ENCODE assay signal across 19 mouse cellular contexts in genomic region chr15:94236726-94237125, GRCm38 (mm10).
DNase-seq lines count a peak whose midpoint lies in the region; ATAC-seq and TF ChIP-seq lines count a peak whose summit lies in the region.
"Had no signal": no experiment of that assay in that cellular context is flagged by ENCODE, and none has a peak within 500 bp of the region (broad histone marks: within the 10 kb centered on the region; RNA-seq: fewer than 3 reads in every experiment).

No protein-coding gene starts in this region.

- TF ChIP-seq EP300 in stomach, postnatal 0 days (optimal IDR thresholded peaks at IDR 0.05): no peak

- no peak for TF ChIP-seq CTCF in intestine, postnatal 0 days (IDR thresholded peaks at IDR 0.05; ENCODE audit: low read depth)
- no peak for TF ChIP-seq CTCF in lung, embryonic 14.5 days (IDR thresholded peaks at IDR 0.05; ENCODE audit: low read depth)
- TF ChIP-seq CTCF in stomach, postnatal 0 days (IDR thresholded peaks at IDR 0.05; ENCODE audit: low read depth): no peak

- H3K36me3 ChIP-seq in intestine, embryonic 14.5 days (ENCODE audit: control insufficient read depth, insufficient read depth, low read length): no peaks in the 10 kb centered on the region
- no peaks in the 10 kb centered on the region for H3K36me3 ChIP-seq in intestine, postnatal 0 days (ENCODE audit: control insufficient read depth, insufficient read depth)
- no peaks in the 10 kb centered on the region for H3K36me3 ChIP-seq in kidney, embryonic 15.5 days
- no peaks in the 10 kb centered on the region for H3K36me3 ChIP-seq in lung, embryonic 14.5 days (ENCODE audit: insufficient read depth)
- H3K36me3 ChIP-seq in stomach, postnatal 0 days (ENCODE audit: control insufficient read depth, insufficient read depth, low read length): no peaks in the 10 kb centered on the region
- H3K36me3 ChIP-seq: embryonic facial prominence, embryonic 10.5 days; heart, embryonic 15.5 days had no signal

- no peak overlapping the region for H3K9ac ChIP-seq in intestine, embryonic 14.5 days (ENCODE audit: low read length)
- H3K9ac ChIP-seq in intestine, postnatal 0 days (ENCODE audit: low read depth, low read length): no peak overlapping the region
- no peak overlapping the region for H3K9ac ChIP-seq in kidney, embryonic 15.5 days
- H3K9ac ChIP-seq in lung, embryonic 14.5 days: no peak overlapping the region
- no peak overlapping the region for H3K9ac ChIP-seq in stomach, postnatal 0 days (ENCODE audit: low read length)
- H3K9ac ChIP-seq: forebrain, embryonic 13.5 days; forebrain, postnatal 0 days; heart, embryonic 15.5 days had no signal

- H3K4me1 ChIP-seq in intestine, embryonic 14.5 days (replicated peaks; ENCODE audit: control insufficient read depth, insufficient read depth, low read length): peaks cover 16% of the 10 kb centered on the region; the same call in 1 of the 2 replicates
- 0 out of 2 replicates have a peak, but pooled peaks cover 3% of the 10 kb centered on the region for H3K4me1 ChIP-seq in intestine, postnatal 0 days (replicated peaks; ENCODE audit: control insufficient read depth, insufficient read depth, low read length)
- H3K4me1 ChIP-seq in kidney, embryonic 15.5 days: peaks cover 5% of the 10 kb centered on the region; the same call in 1 of the 2 replicates
- peaks cover 7% of the 10 kb centered on the region; the same call in 1 of the 2 replicates for H3K4me1 ChIP-seq in lung, embryonic 14.5 days (ENCODE audit: insufficient read depth)
- H3K4me1 ChIP-seq in stomach, postnatal 0 days (replicated peaks; ENCODE audit: control insufficient read depth, insufficient read depth): no peaks in the 10 kb centered on the region
- H3K4me1 ChIP-seq: embryonic facial prominence, embryonic 10.5 days; forebrain, embryonic 13.5 days; heart, embryonic 15.5 days had no signal

- no peak for ATAC-seq in intestine, embryonic 14.5 days (replicated peaks; ENCODE audit: low FRiP score, low TSS enrichment, low read depth)
- no peak for ATAC-seq in intestine, postnatal 0 days
- no peak for ATAC-seq in kidney, embryonic 15.5 days (replicated peaks; ENCODE audit: low FRiP score)
- no peak for ATAC-seq in lung, embryonic 14.5 days (ENCODE audit: insufficient read depth)
- ATAC-seq in stomach, postnatal 0 days (ENCODE audit: low FRiP score, low TSS enrichment): no peak
- no peak for ATAC-seq in activated CD4-positive, CD25-positive, alpha-beta regulatory T cell, adult 4 months
- ATAC-seq: forebrain, embryonic 13.5 days; forebrain, postnatal 0 days had no signal

- H3K27ac ChIP-seq in intestine, embryonic 14.5 days (ENCODE audit: low read depth): peak overlapping the region; percentile 33; the same call in 1 of the 2 replicates
- no peak overlapping the region for H3K27ac ChIP-seq in intestine, postnatal 0 days (ENCODE audit: low read depth, low read length)
- no peak overlapping the region for H3K27ac ChIP-seq in kidney, embryonic 15.5 days
- peak overlapping the region; percentile 26; the same call in 1 of the 2 replicates for H3K27ac ChIP-seq in lung, embryonic 14.5 days (ENCODE audit: low read depth)
- 0 out of 2 replicates have a peak overlapping the region, but pooled peaks have one; percentile 9 for H3K27ac ChIP-seq in stomach, postnatal 0 days (replicated peaks)
- H3K27ac ChIP-seq: embryonic facial prominence, embryonic 10.5 days; forebrain, embryonic 13.5 days; heart, adult 2 months; heart, embryonic 15.5 days had no signal

- 82% methylated on average over 2 of the region's 2 CpGs for WGBS in intestine, embryonic 14.5 days
- 70% methylated on average over 2 of the region's 2 CpGs for WGBS in intestine, postnatal 0 days
- WGBS in kidney, embryonic 15.5 days: 71% methylated on average over 2 of the region's 2 CpGs
- WGBS in lung, embryonic 14.5 days: 68% methylated on average over 2 of the region's 2 CpGs
- 78% methylated on average over 2 of the region's 2 CpGs for WGBS in stomach, postnatal 0 days

- DNase-seq in intestine, embryonic 14.5 days (ENCODE audit: low spot score): no peak
- peak; percentile 24 to 32 for DNase-seq in kidney, adult 8-10 months
- no peak for DNase-seq in lung, embryonic 14.5 days
- no peak for DNase-seq in lung, postnatal 14 days
- DNase-seq in stomach, postnatal 0 days (ENCODE audit: low spot score): no peak
- DNase-seq: adrenal gland, postnatal 14 days; cerebellum, adult 11-12 months; cerebellum, adult 9-11 months; forebrain, postnatal 0 days; gastrocnemius, postnatal 14 days; heart, adult 2 months; heart, postnatal 14 days had no signal

- H3K4me2 ChIP-seq in intestine, embryonic 14.5 days (ENCODE audit: low read length): no peak overlapping the region
- H3K4me2 ChIP-seq in intestine, postnatal 0 days (replicated peaks; ENCODE audit: low read depth): no peak overlapping the region
- H3K4me2 ChIP-seq in kidney, embryonic 15.5 days: no peak overlapping the region
- H3K4me2 ChIP-seq in lung, embryonic 14.5 days: no peak overlapping the region
- H3K4me2 ChIP-seq in stomach, postnatal 0 days (replicated peaks; ENCODE audit: low read depth): no peak overlapping the region
- H3K4me2 ChIP-seq: forebrain, embryonic 13.5 days; heart, embryonic 11.5 days; heart, embryonic 15.5 days had no signal

- H3K4me3 ChIP-seq in intestine, embryonic 14.5 days (ENCODE audit: low read depth, low read length): no peak overlapping the region
- H3K4me3 ChIP-seq in intestine, postnatal 0 days (ENCODE audit: low read depth, low read length): no peak overlapping the region
- H3K4me3 ChIP-seq in kidney, embryonic 15.5 days (replicated peaks): no peak overlapping the region
- no peak overlapping the region for H3K4me3 ChIP-seq in lung, embryonic 14.5 days (ENCODE audit: low read depth, low read length)
- H3K4me3 ChIP-seq in stomach, postnatal 0 days (ENCODE audit: low read depth, low read length): no peak overlapping the region
- H3K4me3 ChIP-seq: embryonic facial prominence, embryonic 10.5 days; forebrain, embryonic 13.5 days; heart, adult 2 months; heart, embryonic 15.5 days had no signal

- no peaks in the 10 kb centered on the region for H3K9me3 ChIP-seq in intestine, embryonic 14.5 days (ENCODE audit: control insufficient read depth, low read length)
- H3K9me3 ChIP-seq in intestine, postnatal 0 days (ENCODE audit: control insufficient read depth): no peaks in the 10 kb centered on the region
- no peaks in the 10 kb centered on the region for H3K9me3 ChIP-seq in kidney, embryonic 15.5 days (replicated peaks)
- no peaks in the 10 kb centered on the region for H3K9me3 ChIP-seq in lung, embryonic 14.5 days (ENCODE audit: low read depth, low read length)
- no peaks in the 10 kb centered on the region for H3K9me3 ChIP-seq in stomach, postnatal 0 days (ENCODE audit: control insufficient read depth, low read length)
- H3K9me3 ChIP-seq: embryonic facial prominence, embryonic 10.5 days; forebrain, embryonic 13.5 days; heart, embryonic 15.5 days had no signal

- H3K27me3 ChIP-seq in intestine, embryonic 14.5 days (replicated peaks; ENCODE audit: control insufficient read depth, insufficient read depth, low read length): no peaks in the 10 kb centered on the region
- H3K27me3 ChIP-seq in intestine, postnatal 0 days (replicated peaks; ENCODE audit: control insufficient read depth, insufficient read depth, low read length): no peaks in the 10 kb centered on the region
- H3K27me3 ChIP-seq in kidney, embryonic 15.5 days: no peaks in the 10 kb centered on the region
- no peaks in the 10 kb centered on the region for H3K27me3 ChIP-seq in lung, embryonic 14.5 days (ENCODE audit: insufficient read depth, low read length)
- H3K27me3 ChIP-seq in stomach, postnatal 0 days (ENCODE audit: control insufficient read depth, insufficient read depth, low read length): no peaks in the 10 kb centered on the region
- H3K27me3 ChIP-seq: forebrain, embryonic 13.5 days; heart, embryonic 15.5 days had no signal

Comparison
In these comparisons a context has a peak if more than half of its experiments do, and no peak if none do; other contexts are left out.
1. H3K27ac ChIP-seq: peak in intestine, embryonic 14.5 days (single experiment), lung, embryonic 14.5 days (single experiment) and stomach, postnatal 0 days (single experiment); none in intestine, postnatal 0 days (single experiment) and kidney, embryonic 15.5 days (single experiment).
2. DNase-seq: peak in kidney, adult 8-10 months (2 of 2); none in intestine, embryonic 14.5 days (single experiment), lung, embryonic 14.5 days (single experiment), lung, postnatal 14 days (single experiment) and stomach, postnatal 0 days (single experiment).